Mouse (Mus musculus): ENCODE measurements around the gene Ankrd31.
"Not testable (repeated sequence)": the region's sequence is repeated elsewhere in the genome, so short reads cannot be mapped to it uniquely, and the experiment has no call there.

The Ankrd31 gene

DNA sequence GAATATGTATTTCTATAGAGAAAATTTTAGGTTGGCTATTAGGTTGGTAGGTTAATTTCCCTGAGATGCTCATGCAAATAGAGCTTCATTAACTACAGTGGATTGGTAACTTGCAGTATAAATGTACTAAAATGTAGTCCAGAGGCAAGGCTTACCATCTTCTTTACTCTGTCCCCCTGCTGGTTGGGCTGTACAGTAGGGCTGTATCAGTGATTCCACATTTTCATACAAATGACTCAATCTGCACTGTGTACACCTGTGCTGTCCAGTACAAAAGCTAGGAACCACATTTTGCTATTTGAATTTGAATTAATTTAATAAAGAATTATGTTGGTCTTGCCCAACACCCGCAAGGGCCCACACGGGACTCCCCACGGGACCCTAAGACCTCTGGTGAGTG, 111.1 kb downstream of the Ankrd31 start:
- no peak for DNase-seq

DNA sequence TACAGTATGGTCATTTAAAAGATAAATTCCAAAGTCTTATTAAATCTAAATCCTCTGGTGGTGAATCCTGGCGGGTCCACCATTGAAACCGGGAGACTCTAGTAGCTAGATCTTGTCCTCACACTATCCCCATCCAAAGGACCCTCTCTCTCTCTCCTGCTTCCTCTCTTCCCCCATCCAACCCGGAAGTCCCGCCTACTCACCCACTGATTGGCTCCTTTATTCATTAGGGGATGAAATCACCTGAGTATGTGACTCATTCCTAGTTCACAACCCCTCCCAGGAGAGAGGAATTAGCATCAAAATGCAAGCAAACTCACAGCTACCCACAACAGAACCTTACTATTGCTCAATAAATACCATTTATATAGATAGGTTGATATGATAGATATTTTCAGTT, 122.7 kb downstream of the Ankrd31 start:
- no peak for DNase-seq

DNA sequence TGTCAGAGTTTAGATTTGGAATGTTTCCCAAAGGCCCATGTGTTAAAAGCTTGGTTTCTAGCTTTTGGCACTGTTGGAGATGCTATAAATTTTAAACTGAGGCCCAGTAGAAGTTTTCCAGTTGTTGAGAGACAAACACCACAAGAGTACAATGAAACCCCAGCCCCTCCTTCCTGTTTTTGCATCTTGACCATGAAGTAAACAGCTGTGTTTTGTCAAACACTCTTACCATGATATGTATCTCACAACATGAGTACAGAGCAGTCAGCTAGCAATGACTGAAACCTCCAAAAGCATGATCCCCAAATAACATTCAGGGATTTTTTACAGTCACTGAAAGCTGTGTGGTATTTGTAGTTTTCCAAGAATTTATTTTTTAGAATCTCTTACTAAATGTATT, 126.0 kb downstream of the Ankrd31 start:
- DNase-seq, result no peak

DNA sequence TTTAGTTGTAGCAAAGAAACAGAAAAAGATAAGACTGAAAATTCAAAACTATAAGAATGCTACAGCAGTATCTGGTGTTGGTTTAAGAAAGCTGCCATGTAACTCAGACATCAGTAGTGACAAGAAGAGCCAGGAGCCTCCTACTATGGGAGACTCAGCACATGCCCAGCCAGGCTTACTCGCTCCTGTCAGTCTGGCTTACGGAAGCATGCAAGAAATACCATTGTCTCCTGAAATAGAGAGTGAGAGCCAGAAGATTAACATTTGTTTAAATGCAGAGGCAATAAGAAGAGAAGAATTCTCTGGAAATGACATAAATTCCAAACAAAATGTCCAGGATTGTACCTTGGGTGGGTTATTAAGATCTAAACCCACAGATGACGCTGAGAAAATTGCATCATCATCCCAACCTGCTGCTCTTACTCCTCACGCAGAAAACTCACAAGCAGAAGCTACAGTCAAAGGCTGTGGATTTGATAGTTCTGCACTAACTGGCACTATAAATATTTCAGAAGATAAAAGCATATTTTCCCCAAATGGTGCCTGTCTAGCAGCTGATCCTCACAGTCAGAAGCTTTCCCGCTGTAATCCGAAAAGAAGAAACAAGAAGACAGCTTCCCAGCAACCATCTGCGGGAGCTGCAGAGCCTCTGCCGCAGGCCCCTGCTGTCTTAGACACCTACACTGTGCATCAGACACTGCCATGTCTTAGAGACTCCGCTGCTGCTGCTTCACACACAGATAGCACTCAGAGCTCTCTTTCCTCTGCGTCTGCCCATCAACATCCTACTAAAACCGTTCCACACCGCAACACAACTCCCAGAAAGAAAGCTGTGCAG, 130.4 kb downstream of the Ankrd31 start:
- no peak for DNase-seq

DNA sequence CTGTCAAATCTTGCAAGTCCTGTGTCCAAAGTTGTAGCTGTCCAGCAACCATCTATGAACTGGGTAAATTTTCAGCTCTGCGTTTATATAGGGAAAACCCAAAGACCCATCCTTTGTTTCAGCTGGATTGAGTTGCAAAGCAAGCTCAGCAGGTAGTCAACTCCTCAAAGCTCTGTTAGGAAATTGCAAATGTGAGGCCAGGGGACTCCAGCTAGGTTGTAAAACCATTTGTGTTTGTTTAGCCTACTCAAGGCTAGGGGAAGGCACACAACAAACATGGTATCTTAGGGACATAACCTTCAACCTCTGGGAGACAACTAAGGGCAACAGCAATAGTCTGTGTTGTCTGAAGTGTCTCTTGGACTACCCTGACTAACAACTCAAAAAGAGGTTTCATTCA, 136.5 kb downstream of the Ankrd31 start:
- no peak for DNase-seq

DNA sequence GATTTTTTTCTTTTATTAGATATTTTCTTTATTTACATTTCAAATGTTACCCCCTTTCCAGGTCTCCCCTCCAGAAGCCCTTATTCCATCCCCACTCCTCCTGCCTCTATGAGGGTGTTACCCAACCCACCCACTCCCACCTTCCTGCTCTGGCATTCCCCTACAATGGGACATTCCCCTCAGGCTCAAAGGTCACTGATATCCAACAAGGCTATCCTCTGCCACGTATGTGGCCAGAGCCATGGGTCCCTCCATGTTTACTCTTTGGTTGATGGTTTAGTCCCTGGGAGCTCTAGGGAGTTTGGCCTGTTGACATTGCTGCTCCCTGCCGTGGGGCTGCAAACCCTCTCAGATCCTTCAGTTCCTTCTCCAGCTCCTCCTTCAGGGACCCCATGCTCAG, 141.9 kb downstream of the Ankrd31 start:
- DNase-seq, result no peak

DNA sequence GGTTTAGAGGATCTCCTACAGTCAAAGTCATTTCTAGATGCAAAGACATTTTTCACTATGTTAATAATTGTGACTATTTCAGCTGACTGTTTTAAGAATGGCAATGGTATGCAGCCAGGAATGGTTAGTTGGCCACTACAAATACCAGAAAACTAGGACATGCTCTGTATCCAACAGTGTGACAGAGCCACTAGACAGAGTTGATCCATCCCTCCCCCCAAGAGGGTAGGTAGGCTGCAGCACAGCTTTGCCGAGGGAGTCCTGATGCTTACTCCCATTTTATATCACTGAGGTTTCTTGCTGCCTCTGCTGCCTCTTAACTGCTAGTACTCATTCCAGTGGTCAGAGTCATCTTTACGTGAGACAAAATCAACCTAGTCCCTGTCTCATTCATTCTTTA, 147.1 kb downstream of the Ankrd31 start:
- DNase-seq, result no peak

DNA sequence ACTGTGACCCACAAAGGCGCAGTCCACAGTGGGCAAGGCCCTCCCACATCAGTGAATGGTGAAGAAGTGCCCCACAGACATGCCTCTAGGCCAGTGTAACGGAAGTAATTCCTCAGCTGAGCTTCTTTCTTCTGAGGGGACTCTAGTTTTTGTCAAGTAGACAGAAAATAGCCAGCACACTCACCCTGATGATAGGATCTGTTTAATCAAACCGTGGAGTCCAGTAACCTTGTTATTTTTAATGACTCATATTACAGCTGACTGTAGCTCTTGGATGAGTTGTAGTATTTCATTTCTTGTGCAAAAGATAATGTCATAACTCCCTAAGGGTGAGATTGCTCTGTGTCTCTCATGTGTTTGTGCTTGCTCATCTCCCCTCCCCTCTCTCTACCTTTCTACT, 158.6 kb downstream of the Ankrd31 start:
- no peak for DNase-seq

DNA sequence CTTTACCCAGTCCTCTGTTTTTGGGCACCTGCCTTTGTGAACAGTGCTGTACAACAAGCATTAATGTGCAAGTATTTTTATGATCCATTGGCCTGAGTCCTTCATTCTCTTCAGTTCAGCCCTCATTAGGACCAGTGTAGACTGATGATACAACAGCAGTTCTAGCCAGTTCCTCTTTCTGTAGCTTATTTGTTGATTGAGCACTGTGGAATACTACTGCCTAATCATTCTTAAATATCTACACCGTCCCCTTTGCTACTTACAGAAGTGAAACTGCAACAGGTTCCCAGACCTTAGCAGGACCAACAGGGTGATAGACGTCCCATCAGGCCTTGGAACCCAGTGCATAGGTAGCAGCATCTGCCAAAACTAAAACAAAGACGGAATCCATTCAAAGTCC, 163.1 kb downstream of the Ankrd31 start:
- DNase-seq, result no peak

DNA sequence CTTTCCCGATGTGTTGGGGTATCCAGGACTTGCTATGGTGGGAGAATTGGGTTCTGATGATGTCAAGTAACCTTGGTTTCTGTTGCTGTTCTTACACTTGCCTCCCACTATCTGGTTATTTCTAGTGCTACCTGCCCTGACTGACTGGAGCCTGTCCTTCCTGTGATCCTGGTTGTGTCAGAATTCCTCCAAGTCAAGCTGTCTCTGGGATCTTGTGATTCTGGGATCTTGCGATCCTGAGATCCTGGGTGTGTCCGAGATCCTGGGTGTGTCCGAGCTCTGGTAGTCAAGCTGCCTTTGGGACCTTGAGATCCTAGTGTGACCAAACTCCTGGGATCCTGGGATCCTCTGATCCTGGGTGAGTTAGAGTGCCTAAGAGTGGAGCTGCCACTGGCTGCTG, 175.1 kb downstream of the Ankrd31 start:
- DNase-seq, result not testable (repeated sequence)

DNA sequence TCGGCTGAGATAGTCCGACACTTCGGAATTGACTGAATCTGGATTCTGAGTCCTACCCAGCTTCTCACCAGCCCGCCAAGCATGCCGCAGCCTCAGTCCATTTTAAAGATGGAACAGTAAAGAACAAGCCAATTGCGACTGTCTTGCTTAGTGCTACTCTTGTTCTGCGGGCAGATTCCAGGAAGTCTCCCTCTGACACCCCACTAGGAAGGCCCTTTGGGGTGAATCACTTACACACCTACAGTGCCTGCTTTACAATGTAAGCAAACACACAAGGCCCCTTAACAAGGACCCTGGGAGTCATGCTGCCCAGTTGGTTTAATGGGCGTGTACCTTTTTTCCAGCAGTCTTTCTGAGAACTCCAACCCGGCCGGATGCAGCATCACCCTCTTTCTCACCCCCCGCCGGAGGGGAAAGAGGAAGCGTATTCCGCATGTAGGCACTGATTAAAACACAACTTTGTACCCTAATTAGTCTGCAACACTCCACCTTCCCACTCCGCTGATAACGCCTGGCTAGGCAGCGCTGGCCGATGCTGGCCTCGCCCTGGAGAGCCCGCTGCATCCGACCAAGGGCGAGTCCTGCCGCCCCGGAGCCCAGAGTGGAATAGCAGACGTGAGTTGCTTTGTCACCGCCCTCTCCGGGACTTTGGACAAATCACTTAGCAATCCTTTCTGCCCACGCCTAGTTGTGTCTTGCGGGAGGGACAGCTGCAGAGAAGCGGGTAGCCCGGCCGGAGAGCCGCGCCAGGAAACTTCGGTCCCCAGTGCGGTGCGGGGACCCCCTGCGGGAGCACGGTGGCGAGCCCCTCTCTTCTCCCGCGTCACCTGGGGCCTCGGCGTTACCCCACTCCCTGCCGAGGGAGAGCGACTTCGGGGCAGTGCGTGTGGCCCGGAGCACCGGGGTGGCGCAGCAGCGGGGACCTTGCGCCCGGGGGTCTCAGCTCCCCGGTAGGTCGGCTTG, 176.2 kb downstream of the Ankrd31 start, which contains the start of gene Gcnt4:
Gene Gcnt4, plus strand, starts transcription at position 691 of the 963 bp plus-strand sequence.
- DNase-seq, result peak; percentile 19

DNA sequence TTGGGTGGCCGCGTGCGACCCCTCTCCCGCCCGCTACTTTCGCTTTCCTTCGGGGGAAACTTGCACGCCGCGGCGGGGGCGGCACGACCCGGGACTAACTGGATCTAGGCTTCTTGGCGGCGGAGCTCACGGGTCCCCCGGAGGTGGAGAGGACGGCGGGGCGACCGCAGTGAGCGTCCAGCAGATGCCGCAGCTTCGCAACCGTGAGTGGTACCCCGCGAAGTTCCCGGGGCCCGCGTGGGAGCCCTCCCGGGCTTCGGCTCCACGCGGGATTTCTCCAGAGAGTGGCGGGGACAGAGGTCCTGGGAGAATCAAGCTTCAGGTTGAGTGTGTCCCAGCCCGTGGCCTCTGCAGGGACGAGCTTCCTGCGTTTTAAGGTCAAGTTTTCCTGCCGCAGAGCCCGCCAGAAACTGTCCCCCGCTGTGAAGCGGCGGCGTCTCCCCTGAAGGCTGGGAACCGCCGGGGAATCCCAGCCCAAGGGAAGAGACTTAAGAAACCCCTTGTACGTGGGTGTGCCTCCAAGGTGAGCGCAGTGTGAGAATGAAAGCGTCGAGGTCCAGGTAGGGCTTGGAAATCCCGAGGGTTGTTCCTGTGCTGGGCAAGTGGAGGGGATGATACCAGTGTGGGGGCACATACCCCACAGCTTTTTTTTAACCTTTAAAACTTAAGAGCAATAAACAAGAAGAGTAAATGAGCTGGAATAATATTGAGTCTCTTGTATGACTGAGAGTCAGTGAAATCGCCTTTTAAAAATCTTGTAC, 177.1 kb downstream of the Ankrd31 start:
- DNase-seq, result peak; percentile 18

DNA sequence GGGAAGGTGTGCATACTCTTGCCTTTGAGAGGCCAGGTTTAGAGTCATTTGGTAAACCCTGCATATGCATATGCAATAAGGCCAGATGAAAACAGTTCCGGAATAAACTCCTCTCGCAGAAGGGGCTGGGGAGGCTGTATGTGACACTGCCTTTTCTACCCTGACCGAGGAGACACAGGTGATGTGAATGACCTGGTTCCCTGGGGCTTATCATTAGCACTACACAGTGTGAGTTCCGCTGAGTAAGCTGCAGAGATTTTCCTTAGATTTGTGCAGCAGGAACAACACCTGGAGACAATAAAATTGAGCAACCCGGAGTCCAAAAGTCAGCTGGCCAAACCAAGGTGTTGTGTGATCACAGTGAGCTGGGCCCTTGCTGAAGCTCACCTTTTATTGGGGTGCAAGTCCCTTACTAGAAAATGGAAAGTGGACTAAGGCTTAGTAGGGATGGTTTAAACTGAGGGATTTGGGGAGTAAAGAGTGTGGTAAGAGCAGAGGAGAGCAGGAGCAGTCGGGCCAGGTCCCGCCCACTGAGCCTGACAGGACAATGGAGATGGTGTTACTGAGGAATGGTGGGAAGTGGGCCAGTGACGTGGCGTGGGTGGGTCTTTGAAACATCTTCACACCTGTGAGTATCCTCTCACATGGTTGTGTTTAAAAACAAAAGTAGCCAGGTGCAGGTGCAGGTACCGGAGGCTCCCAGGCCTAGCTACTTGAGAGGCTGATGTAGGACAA, 178.1 kb downstream of the Ankrd31 start:
- DNase-seq, result no peak

DNA sequence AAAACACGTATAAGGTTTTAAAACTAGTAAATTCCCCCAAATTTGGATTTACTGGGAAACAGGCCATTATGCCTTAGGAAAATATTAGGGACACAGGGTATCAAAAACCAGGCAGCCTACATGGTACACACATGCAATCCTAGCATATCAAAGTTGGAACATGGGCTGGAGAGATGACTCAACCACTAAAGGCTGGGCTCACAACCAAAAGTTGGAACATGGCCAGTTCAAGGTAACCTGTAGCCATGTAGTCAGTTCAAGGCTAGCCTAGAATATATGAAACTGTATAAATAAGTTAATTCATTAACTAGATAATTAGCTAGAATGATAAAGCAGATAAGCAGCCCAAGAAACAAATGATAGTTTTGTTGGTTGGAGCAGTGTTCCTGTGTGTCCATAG, 179.7 kb downstream of the Ankrd31 start:
- DNase-seq, result no peak

DNA sequence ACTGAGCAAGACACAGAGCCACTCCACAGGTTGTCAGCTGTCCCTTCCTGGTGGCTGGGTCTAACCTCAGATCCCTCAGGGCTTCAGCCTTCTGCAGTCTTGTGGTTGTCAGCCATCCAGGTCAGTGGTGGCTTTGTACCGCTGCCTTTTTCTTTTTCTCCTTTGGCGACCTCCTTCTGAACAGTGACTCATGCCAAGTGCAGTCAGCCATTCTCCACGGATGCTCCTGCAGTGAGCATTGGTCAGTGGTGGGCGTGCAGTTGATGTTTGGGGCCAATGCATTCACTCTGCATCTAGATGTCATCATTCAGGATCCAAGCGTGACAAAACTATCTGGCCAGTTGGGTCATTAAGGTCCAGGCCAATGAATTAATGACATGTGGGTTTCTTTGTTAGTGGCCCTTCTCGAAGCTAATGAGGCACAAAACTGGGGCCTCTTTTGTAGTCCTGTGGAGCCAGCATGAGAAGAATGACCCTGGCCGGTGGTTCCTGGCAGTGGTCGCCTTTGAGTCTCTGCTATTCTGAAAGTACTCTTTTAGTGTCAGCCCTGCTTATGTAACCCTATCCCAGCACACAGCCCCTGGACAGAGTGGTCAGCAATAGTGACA, 180.5 kb downstream of the Ankrd31 start:
- no peak for DNase-seq

DNA sequence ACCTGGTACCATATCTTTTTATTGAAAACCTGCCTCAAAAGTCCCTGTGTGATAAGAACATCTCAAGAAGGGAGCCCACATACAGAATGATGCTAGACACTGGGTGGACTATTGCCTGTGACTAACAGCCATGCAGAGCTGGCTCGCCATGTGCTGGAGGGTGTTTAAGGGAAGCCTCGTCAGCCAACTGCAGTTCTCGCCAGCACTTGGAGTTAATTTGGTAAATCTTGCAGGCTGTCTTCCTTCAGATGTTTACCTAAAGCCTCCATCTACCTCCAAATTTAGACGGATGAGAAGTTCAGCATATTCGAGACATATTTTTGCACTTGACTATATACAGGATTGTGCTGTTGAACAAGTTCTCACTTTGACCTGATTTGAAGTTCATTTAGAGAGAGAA, 184.7 kb downstream of the Ankrd31 start:
- DNase-seq, result peak; percentile 29

DNA sequence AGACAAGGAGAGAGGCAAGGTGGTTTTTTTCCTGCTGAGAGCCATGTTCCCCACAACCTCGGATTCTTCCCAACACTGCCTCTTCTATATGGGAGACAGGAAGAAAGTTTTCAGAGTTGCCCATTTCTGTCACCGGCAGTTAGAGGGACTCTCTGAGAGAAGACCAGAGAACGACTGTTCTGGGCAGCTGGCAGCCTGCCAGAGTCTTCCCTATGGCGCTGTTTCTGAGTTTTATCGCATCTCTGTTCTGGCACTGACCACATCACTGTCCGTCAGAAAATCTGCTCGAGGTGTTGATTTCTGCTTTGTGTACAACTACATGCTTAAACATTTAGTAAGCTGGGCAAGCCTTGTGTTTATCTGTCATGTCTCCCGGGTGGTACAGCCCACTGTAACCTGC, 185.3 kb downstream of the Ankrd31 start:
- DNase-seq, result peak; percentile 46

DNA sequence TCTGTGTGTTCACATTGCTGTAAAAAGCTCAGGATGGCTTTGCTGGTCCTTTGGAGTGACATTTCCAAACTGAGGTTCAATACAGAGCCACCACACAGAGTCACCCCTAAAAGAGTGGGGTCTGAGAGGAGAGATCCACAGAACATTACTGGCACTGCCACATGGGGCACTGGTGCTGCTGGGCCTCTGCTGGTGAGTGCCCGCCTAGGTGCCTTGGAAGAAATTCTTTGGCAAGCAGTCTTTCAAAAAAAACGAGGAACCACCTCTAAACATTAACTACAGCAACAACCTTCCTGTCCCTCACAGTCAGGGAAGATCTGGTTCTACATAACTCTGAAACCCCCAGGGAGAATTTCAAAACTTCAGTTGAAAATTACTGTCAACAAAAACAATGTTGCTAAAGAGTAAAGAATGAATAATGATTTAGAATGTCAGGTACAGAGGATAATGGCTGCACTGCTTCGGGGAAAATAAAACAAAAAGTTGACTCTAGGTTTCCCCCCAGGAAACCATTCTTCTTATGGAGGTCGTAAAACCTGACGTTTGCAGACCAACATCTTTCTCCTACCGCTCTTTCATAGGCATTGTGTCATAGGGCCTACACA, 188.2 kb downstream of the Ankrd31 start:
- no peak for DNase-seq

DNA sequence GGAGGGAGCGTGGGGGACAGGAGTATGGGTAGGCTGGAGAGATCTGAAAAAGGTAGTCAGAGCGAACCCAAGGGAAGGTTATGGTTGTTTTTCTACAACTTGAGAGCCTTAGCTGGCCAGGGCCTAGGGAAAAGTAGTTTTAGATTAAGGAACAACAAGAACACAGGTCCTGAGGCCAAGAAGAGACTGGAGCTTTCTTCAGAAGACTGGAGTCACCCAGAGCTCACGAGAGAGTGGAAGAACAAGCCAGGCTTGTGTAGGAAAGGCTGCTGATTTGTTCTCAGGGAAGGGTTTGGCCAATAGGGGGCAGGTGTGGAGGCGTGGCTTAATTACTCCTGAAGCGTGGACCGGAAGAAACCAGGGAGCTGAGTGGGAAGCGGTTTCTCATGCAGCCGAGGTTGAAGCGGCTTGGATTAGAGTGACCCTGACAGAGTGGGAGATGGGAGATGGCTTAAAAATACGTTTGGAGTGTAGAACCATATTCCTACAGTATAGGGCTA, 189.0 kb downstream of the Ankrd31 start:
- no peak for DNase-seq

DNA sequence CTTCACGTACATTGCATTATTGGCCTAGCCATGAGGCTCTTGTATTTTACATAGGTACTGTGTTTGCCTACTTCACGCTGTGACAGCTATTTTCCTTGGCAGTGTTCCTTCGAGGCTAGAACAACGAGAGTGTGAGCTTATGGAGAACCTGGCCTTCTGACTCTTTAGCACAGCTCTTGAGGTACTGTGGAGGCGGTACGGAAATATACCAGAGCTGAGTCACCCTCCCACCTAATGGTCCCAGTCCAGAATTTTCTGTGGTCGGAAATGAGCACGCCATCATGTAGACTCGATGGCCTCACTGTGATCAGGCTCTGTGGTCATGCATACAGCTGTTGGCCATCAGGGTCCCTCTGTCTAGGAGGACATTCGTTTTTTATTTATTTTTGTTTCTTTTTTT, 191.6 kb downstream of the Ankrd31 start:
- no peak for DNase-seq

DNA sequence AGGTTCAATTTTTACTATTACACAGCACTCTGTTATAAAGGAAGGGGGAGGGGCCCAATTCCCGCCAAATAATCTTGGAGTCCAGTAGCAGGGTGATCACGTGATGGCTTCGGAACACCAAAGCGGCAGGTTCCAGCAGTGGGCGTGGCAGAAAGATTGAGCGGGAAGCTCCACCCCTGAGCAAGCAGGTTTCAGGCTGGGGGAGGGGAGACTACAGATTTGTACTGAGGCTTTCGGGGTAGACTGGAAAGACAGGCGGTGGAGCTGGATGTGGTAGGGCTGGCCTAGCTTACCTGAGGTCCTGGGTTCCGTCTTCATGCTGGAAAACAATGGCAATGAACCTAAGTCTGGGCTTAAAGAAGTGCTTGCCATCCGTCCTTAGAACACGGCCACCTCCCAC, 193.4 kb downstream of the Ankrd31 start:
- not testable (repeated sequence) for DNase-seq
